In the genomic region with DNA sequence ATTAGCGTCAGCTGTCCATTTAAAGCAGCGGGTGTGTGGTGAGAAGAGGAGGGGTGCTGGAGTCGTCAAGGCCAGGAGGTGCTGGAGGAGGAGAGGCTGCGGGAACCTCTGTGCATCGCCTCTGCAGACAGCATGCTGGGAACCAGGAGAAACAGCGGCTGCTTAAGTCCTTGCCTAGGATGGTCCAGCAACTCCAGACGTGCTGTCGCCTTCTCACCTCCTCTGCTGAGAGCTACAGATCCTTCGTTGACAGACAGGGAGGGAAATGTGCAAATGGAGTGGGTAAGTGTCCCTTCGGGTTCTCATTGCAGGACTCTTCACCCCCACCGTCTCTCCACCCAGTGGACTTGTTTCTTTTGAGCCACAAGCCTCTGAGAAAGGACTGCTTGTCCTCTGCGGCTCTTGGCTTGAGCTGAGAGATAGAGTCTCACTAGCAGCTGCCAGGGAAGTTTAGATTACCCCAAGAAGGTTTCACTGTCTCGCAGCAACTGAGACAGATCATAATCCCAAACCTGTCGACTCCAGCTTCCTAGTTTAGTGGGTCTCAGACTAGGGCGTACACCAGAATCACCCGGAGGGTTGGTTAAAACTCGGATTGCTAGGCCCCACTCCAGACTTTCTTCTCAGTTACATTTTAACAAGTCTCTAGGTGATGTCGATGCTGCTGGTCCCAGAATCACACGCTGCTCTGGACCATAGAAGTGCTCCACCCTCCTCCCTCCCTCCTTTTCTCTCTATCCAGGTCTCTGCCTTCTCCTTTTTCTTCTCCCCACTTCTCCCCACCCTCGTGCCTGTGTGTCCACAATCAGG, we compare ENCODE assay signal across 9 mouse cellular contexts. TPM values are rescaled to one million over a fixed set of nuclear protein-coding genes. Genes with fewer than 3 reads are reported as not detected.
DNase-seq lines count a peak whose midpoint lies in the region; ATAC-seq and TF ChIP-seq lines count a peak whose summit lies in the region.
"Had no signal": no experiment of that assay in that cellular context is flagged by ENCODE, and none has a peak within 500 bp of the region (broad histone marks: within the 10 kb centered on the region; RNA-seq: fewer than 3 reads in every experiment).

No protein-coding gene starts in this region.

- no peak for DNase-seq in layer of hippocampus, adult 2 months (ENCODE audit: low spot score in 2 of 2)
- DNase-seq in layer of hippocampus, adult 8-10 months (ENCODE audit: low spot score in 2 of 2), result no peak
- DNase-seq in forebrain, embryonic 11.5 days (ENCODE audit: low spot score), result peak; percentile 63
- DNase-seq in heart, postnatal 4 days, result peak; percentile 57
- no peak for DNase-seq in liver, embryonic 13.5 days
- DNase-seq in thymus, postnatal 25 days, result no peak
- no peak for DNase-seq in spleen, adult 18-20 months

- 4% methylated on average over 20 of the region's 20 CpGs for WGBS in forebrain, embryonic 11.5 days
- WGBS in liver, embryonic 13.5 days (ENCODE audit: insufficient replicate concordance), result 8% methylated on average over 20 of the region's 20 CpGs
- WGBS in neural tube, embryonic 15.5 days, result 17% methylated on average over 20 of the region's 20 CpGs

- H3K9me3 ChIP-seq in forebrain, embryonic 11.5 days (ENCODE audit: control insufficient read depth, low read length), result no peaks in the 10 kb centered on the region
- no peaks in the 10 kb centered on the region for H3K9me3 ChIP-seq in liver, embryonic 13.5 days (replicated peaks)
- no peaks in the 10 kb centered on the region for H3K9me3 ChIP-seq in neural tube, embryonic 15.5 days (replicated peaks)

- 0 out of 2 replicates have a peak, but pooled peaks have one; percentile 1 for ATAC-seq in forebrain, embryonic 11.5 days (replicated peaks; ENCODE audit: low FRiP score)
- ATAC-seq in liver, embryonic 13.5 days (ENCODE audit: low read depth), result no peak; the same call in 1 of the 2 replicates
- ATAC-seq in neural tube, embryonic 15.5 days (ENCODE audit: low FRiP score), result 0 out of 2 replicates have a peak, but pooled peaks have one; percentile 9

- H3K27me3 ChIP-seq in forebrain, embryonic 11.5 days (ENCODE audit: control insufficient read depth, insufficient read depth, low read length), result peaks cover 2% of the 10 kb centered on the region; the same call in 1 of the 2 replicates
- peaks cover 70% of the 10 kb centered on the region for H3K27me3 ChIP-seq in liver, embryonic 13.5 days
- H3K27me3 ChIP-seq in neural tube, embryonic 15.5 days (replicated peaks), result peaks cover 30% of the 10 kb centered on the region

- no peaks in the 10 kb centered on the region for H3K36me3 ChIP-seq in forebrain, embryonic 11.5 days (ENCODE audit: control insufficient read depth, insufficient read depth, low read length)
- H3K36me3 ChIP-seq in liver, embryonic 13.5 days, result no peaks in the 10 kb centered on the region
- H3K36me3 ChIP-seq in neural tube, embryonic 15.5 days, result no peaks in the 10 kb centered on the region

- peaks cover 36% of the 10 kb centered on the region for H3K4me1 ChIP-seq in forebrain, embryonic 11.5 days (replicated peaks; ENCODE audit: control insufficient read depth, insufficient read depth, low read length)
- H3K4me1 ChIP-seq in liver, embryonic 13.5 days (replicated peaks), result peaks cover 18% of the 10 kb centered on the region
- H3K4me1 ChIP-seq in neural tube, embryonic 15.5 days, result peaks cover 59% of the 10 kb centered on the region

- TF ChIP-seq CTCF in layer of hippocampus, adult 2 months (conservative IDR thresholded peaks at IDR 0.05), result no peak

- H3K4me3 ChIP-seq in layer of hippocampus, adult 2 months, result peak overlapping the region; percentile 54
- peak overlapping the region; percentile 60 for H3K4me3 ChIP-seq in forebrain, embryonic 11.5 days (ENCODE audit: low read depth, low read length)
- peak overlapping the region; percentile 50 for H3K4me3 ChIP-seq in liver, embryonic 13.5 days (replicated peaks)
- H3K4me3 ChIP-seq in neural tube, embryonic 15.5 days (replicated peaks), result peak overlapping the region; percentile 42

- H3K27ac ChIP-seq in layer of hippocampus, adult 2 months, result peak overlapping the region; percentile 64; the same call in 1 of the 2 replicates
- peak overlapping the region; percentile 71 for H3K27ac ChIP-seq in forebrain, embryonic 11.5 days (ENCODE audit: low read depth, low read length)
- peak overlapping the region; percentile 35 for H3K27ac ChIP-seq in liver, embryonic 13.5 days
- H3K27ac ChIP-seq in neural tube, embryonic 15.5 days (replicated peaks), result peak overlapping the region; percentile 61

- peak overlapping the region; percentile 88 for H3K4me2 ChIP-seq in forebrain, embryonic 11.5 days (ENCODE audit: low read depth, low read length, severe bottlenecking)
- peak overlapping the region; percentile 64 for H3K4me2 ChIP-seq in liver, embryonic 13.5 days
- H3K4me2 ChIP-seq in neural tube, embryonic 15.5 days, result peak overlapping the region; percentile 86

- H3K9ac ChIP-seq in forebrain, embryonic 11.5 days (ENCODE audit: low read length), result peak overlapping the region; percentile 62
- H3K9ac ChIP-seq in liver, embryonic 13.5 days, result peak overlapping the region; percentile 60; the same call in 1 of the 2 replicates
- peak overlapping the region; percentile 50 for H3K9ac ChIP-seq in neural tube, embryonic 15.5 days (replicated peaks)

RNA-seq across cellular contexts. Expression of a gene that starts 2.7 kb away (rescaled TPM):
- total RNA-seq in layer of hippocampus, adult 2 months (2021), result 1 to 10 TPM; 3.6 to 4.0 TPM
- total RNA-seq in layer of hippocampus, adult 8-10 months (2022), result 10 to 100 TPM in 1 of 4 experiments, 1 to 10 TPM in 3; 2.2 to 11.9 (median 5.3) TPM
- polyA plus RNA-seq in forebrain, embryonic 11.5 days (2014; fragmentation: Nextera tagmentation; extraction: Ambion mirVana), result 36.7 and 39.2 TPM in 2 replicates
- total RNA-seq in heart, postnatal 4 days (2021), result 10 to 100 TPM; 50.7 to 73.3 TPM
- 6.3 and 7.5 TPM in 2 replicates for polyA plus RNA-seq in liver, embryonic 13.5 days (2015; fragmentation: Nextera tagmentation; extraction: Ambion mirVana)
- polyA plus RNA-seq in neural tube, embryonic 15.5 days (2015; fragmentation: Nextera tagmentation; extraction: Ambion mirVana), result 8.9 and 10.2 TPM in 2 replicates
- total RNA-seq: MEL had no signal

Comparison
In these comparisons a context has a peak if more than half of its experiments do, and no peak if none do; other contexts are left out.
1. DNase-seq: peak in forebrain, embryonic 11.5 days (single experiment) and heart, postnatal 4 days (single experiment); none in layer of hippocampus, adult 2 months (0 of 2), layer of hippocampus, adult 8-10 months (0 of 2), liver, embryonic 13.5 days (single experiment), thymus, postnatal 25 days (single experiment) and spleen, adult 18-20 months (0 of 2).
2. Peak in every context shown above with its lines, with median percentiles within 50 percentile points of each other: H3K27ac ChIP-seq, H3K4me3 ChIP-seq, H3K4me2 ChIP-seq and H3K9ac ChIP-seq.